Mouse (Mus musculus): ENCODE results near the gene Aff3.

DNA sequence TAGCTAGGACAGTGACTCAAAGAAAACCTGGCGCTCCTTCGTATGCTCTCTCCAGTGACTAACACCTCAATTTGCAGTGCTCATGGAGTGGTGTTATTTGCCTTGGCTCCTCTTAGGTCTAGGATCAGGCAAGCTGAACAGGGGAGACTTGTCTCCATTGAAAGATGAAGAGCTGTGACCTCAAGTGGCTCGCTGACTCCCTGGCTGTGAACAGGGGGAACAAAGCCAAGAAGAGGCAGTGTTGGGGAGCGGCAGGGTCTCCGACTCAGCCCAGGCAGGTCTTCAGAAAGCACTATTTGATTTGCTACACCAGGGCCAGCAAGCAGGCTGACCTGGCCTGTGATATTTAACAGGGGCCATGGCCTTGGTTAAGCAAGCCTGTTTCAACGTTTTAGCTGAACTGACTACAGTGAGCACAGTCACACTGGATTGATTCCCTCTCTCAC lies 423.5 kb downstream of the Aff3 start:
- TF ChIP-seq CTCF (IDR thresholded peaks at IDR 0.05; ENCODE audit: low read depth) (no peak), EP300 (IDR thresholded peaks at IDR 0.05; ENCODE audit: low read depth) (no peak)

Data from heart, postnatal 0 days (tissue).